Mouse (Mus musculus): ENCODE measurements around the gene Osbpl10. TPM values are rescaled to one million over a fixed set of nuclear protein-coding genes. Genes with fewer than 3 reads are reported as not detected.
"Not testable (repeated sequence)": the region's sequence is repeated elsewhere in the genome, so short reads cannot be mapped to it uniquely, and the experiment has no call there.

Osbpl10 gene
- total RNA-seq, 4 experiments from 2014 or later = 39.9 to 46.4 (median 45.2) TPM

- DNase-seq (ENCODE audit: low spot score in 2 of 2) = not testable (repeated sequence)
Observed at GRCm38 (mm10) chr9:115031046-115031445, 52.7 kb downstream of the Osbpl10 start.

- no peak for DNase-seq (ENCODE audit: low spot score in 2 of 2)
Observed at GRCm38 (mm10) chr9:115032786-115033185, 54.4 kb downstream of the Osbpl10 start.

GRCm38 (mm10) chr9:115034271-115034670, 55.9 kb downstream of the Osbpl10 start:
- DNase-seq (ENCODE audit: low spot score in 2 of 2) = no peak

- DNase-seq (ENCODE audit: low spot score in 2 of 2) = no peak
Observed at GRCm38 (mm10) chr9:115034788-115035187, 56.4 kb downstream of the Osbpl10 start.

DNA sequence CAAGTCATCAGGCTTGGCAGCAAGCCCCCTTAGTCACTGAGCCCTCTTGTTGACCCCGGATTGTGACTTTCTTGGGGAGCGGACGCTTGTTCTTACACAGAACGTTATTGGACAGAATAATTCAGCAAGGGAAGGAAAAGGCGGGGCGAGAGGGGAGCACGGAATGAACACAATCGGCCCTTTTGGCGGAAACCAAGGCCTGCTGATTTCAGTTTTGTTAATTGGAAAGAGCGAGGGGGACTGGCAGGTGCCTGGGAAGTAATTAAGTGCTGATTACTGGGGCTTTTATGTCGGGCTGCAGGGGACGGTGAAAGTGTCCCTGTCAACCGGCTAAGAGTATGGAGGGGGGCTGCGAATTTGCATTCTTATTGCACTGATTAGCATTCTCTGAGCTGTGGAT, 59.8 kb downstream of the Osbpl10 start:
- DNase-seq (ENCODE audit: low spot score in 2 of 2) = no peak

GRCm38 (mm10) chr9:115038686-115039085, 60.3 kb downstream of the Osbpl10 start:
- no peak for DNase-seq (ENCODE audit: low spot score in 2 of 2)

GRCm38 (mm10) chr9:115039245-115039644, 60.9 kb downstream of the Osbpl10 start:
- no peak for DNase-seq (ENCODE audit: low spot score in 2 of 2)

- no peak for DNase-seq (ENCODE audit: low spot score in 2 of 2)
Observed at GRCm38 (mm10) chr9:115042571-115042970, 64.2 kb downstream of the Osbpl10 start.

DNA sequence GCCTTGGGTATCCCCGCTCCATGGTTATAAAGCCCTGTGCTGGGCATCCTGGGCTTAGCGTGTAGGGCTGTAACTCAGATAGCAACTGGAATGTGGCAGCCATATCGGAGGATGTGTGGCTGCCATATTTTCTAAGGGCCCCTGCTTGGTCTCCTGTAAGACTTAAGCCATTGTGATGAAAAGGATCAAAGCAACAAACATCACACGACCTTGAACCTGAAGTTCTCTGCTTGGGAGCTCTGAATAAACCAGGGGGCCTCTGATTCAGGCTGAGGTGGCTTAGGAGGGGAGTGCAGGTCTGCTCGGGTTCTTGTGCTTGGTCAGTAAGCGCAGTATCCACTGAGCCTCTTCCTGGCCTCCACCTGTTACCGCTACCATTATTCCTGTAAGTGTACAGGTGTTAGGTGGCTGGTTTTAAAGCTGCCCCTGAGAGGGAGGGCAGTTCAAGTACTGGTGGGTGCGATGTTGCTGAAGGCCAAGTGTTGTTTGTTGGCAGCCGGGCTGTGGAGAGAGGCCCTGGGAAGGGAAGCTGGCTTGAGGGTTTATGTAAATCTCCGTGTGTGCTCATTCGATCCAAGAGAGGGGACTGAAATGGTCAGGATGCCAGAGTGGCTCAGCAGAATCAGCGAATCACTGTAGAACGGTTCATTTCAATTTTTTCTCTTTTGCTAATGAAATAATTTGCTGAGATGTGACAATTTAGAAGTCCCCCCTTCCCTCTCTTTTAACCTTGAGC, 64.8 kb downstream of the Osbpl10 start:
- DNase-seq (ENCODE audit: low spot score in 2 of 2) = no peak

DNA sequence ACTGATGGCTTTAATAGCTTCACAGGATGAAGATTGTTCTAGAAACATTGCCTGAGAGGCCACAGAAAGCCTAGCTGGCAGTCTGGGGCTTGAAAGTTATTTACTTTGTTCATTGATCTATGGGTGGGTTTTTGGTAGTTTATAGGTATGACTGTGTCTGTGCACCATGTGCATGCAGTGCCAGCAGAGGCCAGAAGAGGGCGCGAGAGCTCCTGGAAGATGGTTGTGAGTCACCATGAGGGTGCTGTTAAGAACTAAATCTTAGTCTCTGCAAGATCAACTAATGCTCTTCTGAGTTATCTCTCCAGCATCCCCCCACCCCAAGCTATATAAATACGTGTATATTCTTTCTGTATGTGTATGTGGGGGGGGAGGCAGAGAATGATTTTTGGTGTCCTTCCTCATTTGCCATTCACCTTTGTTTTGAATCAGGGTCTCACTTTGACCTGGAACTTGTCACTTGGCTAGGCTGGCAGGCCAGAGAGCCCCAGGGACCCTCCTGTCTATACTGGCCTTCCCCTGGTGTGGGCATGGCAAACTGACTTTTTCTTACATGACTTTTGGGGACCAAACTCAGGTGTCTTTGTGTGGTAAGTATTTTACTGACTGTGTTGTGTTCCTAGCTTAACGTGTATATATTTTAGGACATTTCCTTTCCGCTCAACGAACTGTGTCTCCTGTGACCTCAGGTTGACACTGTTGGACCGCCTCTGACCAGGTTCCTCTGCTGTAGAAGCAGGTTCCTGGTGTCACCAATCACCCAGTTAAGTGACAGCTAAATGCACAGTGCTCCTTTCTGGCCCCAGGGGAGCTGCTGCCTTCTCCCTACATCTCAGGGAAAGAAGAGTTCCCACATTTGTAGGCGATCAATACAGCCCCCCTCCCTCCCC, 65.8 kb downstream of the Osbpl10 start:
- no peak for DNase-seq (ENCODE audit: low spot score in 2 of 2)

GRCm38 (mm10) chr9:115045087-115045800, 66.9 kb downstream of the Osbpl10 start:
- no peak for DNase-seq (ENCODE audit: low spot score in 2 of 2)

DNA sequence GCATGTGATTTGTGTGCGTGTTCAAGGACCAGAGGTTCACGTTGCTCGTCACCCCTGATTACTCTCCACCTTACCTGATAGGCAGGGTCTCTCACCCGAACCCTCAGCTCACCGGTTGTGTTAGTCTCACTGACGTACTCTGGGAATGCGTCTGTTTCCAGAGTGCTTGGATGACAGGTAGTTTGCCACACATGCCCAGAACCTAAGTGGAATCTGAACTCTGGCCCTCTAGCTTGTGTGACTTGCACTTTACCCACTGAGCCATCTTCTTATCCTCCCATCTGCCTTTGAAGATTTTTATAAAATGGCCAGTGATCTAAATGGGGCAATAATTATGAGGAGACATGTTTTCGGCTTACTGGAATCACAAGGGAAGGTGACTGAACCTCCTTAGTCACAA, 68.3 kb downstream of the Osbpl10 start:
- DNase-seq (ENCODE audit: low spot score in 2 of 2) = no peak

DNA sequence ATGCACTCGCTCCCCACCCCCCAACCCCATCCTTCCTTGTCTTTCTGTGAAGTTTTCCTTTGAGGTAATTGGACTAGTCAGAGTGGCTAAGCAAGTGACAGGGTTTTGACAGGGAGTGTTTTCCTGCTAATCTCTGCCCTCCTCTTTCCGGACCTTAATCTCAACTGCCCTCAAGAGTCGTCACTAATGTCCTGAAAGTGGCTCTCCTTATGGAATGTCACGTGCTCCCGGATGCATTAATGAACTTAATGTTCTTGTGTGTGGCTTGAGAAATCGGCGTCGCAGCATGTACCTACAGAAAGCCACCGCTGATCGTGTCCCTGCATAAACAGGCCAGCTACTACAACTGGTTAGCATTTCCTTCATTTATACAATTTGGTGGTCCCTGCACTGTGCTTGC, 70.0 kb downstream of the Osbpl10 start:
- DNase-seq (ENCODE audit: low spot score in 2 of 2) = no peak

DNA sequence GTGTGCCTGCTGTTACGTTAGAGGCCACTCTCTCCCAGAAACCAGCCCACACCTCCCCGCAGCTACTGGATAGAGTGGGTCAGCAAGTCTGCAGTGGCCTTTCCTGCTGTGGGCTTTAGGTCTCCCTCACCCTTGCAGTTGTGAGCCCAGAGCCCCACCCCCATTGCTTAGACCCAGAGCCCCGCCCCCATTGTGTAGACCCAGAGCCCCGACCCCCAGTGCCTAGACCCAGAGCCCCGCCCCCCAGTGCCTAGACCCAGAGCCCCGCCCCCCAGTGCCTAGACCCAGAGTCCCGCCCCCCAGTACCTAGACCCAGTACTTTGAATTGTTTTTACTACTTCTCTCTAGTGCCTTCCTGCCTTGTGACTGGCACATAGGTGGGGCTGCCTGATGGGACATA, 70.5 kb downstream of the Osbpl10 start:
- no peak for DNase-seq (ENCODE audit: low spot score in 2 of 2)

- no peak for DNase-seq (ENCODE audit: low spot score in 2 of 2)
Observed at GRCm38 (mm10) chr9:115049981-115050720, 71.8 kb downstream of the Osbpl10 start.

GRCm38 (mm10) chr9:115051976-115052375, 73.6 kb downstream of the Osbpl10 start:
- peak in 1 of 2 experiments; percentile 69 for DNase-seq (ENCODE audit: low spot score in 2 of 2)

- no peak for DNase-seq (ENCODE audit: low spot score in 2 of 2)
Observed at GRCm38 (mm10) chr9:115053779-115054178, 75.4 kb downstream of the Osbpl10 start.

DNA sequence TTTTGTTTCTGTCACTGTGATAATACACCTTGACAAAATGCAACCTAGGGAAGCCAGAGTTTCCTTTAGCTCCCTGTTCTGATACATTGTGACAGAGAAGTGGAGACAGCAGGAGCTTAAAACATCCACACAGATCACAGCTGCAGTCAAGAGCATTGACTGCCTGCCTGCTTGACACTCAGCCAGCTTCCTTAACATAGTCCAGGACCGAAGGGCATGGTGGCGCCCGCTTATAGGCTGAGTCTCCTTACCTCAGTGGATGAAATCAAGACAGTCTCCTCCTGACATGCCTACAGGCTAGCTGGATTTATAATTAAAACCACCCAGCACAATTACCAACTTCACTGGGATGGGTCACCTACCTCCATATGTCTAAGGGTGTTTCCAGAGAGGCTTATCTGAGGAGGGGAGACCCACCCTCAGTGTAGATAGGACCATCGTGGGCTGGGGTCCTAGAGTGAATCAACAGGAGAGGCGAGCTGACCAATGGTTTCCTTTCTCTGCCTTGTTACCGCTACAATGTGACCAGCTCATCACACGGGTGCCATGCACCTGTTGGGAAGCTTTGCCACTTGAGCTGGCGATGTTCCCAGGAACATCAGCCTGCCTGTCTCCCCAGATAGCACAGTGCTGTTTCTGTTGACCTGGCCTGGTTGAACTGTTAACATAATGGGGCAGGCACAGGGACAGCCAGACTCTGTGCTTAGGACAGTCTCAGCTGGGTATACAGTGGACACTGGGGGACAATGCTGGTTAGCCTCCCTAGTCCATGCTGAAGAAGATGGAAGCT, 76.9 kb downstream of the Osbpl10 start:
- no peak for DNase-seq (ENCODE audit: low spot score in 2 of 2)

DNA sequence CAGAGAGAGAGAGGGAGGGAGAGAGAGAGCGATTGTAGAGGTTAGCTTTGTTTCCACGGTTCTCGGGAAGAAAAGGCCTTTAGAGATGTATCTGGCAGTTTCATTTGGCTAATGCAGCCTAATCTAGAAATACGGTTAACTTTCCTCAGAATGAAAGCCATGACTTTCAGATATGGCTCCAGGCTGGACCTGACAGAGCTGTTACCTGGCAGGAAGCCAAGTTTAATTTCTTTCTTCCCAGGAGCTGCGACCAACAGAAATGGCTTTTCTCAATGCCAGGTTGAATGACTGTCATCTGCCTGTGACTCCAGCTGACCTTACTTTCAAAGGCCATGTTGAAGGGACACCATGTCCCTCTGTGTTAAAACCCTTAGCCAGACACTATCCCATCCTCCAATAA, 80.4 kb downstream of the Osbpl10 start:
- no peak for DNase-seq (ENCODE audit: low spot score in 2 of 2)

DNA sequence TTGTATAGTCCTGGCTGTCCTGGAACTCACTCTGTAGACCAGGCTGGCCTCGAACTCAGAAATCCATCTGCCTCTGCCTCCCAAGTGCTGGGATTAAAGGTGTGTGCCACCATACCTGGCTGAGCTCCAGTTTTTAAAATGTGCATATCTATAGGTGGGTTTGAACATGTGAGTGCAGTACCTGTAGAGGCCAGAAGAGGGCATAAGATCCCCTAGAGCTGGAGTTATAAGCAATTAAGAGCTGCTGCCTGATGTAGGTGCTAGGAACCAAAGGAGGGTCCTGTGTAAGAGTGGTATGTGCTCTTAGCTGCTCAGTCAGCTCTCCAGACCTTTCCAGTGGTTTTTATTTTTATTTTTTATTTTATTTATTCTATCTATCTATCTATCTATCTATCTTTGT, 86.5 kb downstream of the Osbpl10 start:
- no peak for DNase-seq (ENCODE audit: low spot score in 2 of 2)

Data from left cerebral cortex, adult 8-10 months (tissue).